Mouse (Mus musculus) ovary, adult 18-20 months (tissue): ENCODE results near the gene Slc48a1.

Experiments
- DNase-seq: peaks from one replicate; pipeline ENCODE4 v3.0.0; 2022; ENCODE audit warnings: low spot score, mixed read lengths

Gene Slc48a1

DNA sequence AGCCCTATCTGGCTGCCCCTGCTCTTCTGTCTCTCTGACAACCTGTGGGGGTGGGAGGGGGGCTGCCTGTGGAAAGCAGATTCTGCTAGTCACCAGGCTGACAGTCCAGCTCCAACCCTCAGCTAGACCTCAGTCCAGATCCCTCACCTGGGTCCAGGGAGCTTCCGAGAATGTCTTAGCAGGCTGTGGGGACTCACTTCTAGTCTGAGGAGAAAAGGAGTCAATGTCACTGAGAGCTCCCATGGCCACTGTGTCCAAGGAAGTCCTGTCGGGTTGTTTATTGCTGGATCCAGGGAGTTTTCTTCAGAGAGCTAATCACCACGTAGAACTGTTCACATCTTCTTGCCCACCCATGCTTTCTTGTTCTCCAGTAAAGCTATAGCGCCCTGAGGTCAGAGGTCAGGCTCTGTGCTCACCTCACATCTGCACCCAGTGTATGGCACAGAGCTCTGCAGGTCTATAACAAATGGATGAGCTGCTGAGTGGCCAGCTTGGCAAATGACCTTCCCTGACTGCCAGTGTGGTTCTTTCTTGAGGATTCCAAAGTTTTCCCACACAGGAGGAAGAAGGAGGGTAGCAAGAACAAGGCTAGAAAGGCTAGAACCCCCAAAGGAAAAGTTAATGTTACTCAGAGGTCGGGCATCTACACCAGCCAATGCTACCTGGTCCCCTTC lies 48.4 kb downstream of the Slc48a1 start:
- DNase-seq: no peak

DNA sequence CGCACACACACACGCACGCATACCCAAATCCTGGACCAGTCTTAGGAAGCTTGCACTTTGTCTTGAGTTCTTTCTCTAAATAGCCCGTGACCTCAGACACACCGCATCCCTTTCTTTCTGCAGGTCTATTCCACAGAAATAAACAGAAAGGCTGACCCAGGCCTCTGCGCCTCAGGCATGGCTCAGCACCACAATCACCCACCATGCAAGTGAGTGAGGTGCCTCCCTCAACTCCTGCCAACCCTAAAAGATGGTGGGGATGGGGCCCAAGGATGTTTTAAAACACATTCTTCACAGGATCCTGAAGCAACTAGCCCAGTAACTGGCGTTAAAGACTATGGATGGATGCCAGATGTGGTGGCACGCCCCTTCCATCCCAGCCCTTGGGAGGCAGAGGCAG lies 49.1 kb downstream of the Slc48a1 start:
- DNase-seq: no peak

DNA sequence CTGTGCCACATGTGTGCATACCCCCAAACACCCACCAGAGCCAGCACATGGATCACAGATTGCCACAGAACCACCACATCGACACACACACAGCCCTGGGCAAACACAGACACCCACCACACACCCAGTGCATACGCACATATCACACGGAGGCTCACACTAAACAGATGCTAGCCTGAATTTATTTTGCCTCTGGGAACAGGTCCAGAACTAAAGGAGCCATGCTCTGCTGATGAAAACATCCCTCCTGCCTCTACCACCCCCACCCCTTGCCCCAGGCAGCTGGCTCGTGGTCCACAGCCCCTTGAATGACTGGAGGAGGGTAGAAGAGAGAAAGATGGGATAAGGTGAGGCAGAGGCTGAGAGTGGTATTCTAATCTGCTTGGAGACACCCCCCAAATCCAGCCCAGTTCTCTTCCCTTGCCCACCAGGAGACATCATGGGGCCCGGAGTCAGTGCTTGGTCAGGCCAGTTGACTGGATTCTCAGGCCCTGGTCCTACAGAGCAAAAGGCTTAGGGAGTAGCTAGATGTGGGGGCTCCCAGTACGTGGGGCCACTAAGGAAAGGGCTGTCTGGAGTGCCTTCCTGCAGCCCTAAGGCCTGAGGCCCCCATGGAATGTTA lies 50.0 kb downstream of the Slc48a1 start:
- no peak for DNase-seq

DNA sequence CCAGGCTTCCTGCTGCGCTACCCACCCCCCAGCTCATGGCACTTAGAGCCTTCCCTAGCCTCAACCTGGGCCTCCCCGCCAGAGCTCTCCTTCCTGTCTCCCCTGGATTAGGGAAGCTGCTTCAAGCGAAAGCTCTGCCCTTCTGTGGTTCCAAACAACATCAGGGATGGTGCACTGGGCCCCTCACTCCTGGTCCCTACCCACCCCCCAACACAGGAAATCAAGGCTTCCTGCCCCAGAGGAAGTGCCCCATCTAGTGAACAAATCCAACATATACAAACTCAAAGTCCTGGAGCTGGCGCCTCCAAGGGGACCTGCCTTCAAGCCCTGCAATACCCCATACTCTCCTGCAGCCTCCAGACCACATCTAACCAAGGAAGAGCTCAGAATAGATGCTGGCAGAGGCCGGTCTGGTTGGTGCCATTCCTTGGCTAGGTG lies 50.6 kb downstream of the Slc48a1 start:
- DNase-seq: no peak

DNA sequence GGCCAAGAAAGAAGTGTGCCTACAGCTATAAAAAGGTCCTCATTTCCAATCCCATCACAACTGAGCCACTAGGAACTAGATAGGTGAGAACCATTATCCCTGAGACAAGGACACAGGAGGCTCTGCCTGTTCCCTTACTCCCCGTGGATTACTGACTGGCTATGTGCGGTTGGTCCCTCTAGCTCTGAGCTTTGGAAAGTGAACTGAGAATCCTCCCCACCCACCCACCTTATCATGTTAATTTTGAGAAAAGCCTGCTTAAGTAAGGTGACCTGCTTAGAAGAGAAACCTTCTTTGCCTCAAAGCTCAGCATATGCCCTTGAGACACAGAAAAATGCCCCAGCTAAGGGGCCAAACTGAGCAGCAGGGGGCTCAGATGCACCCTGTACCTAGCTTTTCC lies 51.1 kb downstream of the Slc48a1 start:
- no peak for DNase-seq

DNA sequence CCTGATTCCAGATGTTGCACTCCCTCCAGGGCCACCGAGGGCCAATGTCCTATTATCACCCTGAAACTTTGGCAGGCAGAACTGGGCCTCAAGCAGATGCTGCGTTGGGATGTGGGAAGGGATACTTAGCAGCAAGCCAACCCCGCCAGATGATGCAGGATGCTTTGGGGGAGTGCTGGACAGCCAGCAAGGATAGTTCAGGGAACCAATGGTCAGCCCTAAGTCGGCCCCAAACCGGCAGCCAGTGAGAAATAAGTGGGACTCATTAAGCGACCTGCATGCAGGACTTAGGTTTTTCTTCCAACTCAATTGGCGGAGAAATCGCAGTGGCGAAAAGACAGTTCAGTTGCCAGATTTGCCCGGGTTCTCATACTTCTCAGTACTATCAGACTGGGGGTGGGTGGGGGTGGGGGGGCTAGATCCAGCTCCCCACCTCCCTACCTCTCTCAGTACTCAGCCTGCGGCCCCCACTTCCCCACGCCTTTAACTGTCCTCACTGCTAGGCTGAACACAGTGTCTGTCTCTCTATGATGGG lies 52.0 kb downstream of the Slc48a1 start:
- no peak for DNase-seq

DNA sequence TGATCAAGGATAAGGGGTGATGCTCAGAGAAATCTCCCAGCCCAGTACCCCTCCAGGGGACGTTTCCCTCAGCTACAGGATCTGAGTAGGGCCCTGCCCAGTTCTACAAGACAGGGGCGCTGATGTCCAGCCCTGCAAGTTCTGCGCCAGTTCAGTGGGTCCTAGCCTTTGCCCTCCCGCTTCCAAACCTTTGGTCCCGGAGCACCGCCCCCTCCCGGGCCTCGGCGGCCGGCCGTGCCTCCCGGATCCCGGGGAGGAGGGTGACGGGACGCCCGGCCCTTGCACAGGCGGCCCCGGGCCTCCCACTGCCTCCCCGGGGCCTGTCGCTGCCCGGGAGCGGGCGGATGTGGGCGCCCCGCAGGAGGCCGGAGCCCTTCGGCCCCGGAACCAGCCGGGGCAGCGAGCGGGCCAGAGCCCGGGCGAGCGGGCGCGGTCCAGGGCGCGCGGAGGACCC lies 52.5 kb downstream of the Slc48a1 start:
- no peak for DNase-seq

DNA sequence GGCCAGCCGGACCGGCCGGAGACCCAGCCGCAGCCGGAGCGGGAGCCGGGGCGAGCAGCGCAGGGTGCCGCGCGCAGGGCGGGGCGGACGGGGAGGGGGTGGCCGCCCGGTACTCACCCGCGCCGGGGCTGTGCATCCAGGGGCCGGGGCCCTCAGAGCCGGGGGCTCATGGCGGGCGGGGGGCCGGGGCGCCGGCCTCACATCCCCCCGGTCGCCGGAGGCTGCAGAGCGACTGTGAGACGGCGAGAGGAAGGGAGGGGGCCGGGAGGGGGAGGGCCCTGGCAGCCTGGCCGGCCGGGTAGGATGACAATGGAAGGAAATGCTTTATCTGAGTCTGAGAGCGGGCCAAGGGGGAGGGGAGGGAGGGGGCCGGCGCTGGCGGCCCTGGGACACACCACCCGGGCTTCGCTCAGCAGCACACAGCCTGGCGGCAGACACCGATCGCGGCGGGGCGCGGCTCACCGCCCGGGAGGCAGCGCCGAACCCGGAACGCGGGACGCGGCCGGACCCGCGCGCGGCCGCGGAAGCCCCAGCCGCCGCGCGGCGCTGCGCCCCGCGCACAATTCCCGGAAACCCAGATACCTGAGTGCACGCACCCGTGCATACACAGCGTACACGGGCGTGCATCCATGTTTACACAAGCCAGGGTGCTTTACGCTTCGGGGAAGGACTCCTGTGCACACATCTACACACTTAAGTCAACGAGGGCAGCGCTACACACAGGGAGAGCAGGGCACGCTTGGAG lies 53.1 kb downstream of the Slc48a1 start:
- DNase-seq: peak; percentile 53

DNA sequence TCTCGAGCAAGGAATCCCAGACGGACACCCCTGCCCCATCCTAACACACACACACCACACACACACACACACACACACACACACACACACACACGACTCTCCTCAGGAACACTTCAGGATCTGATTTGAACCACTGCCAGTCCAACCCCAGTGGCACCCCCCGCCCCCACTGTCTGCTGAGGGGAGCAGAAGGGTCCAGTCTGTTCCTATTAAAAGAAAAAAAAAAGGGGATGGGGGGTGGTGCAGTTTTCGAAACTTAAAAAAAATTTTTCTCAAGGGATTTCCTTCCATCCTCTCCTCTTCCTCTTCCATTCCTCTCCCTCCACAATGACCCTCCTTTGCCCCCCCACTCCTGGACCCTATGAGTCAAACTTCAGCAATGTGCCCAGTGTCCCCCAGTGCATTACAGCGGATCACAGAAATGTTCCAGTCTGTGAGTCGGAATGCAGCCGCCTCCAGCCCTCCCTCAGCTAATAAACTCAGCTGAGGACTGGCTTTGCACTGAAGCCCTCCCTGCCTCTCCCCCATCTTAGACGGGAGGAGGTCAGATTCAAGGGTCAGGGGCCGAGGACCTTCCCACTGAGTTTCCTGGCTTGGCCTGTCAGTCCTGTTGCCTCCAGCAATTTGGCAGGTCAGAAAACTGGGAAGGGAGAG lies 53.8 kb downstream of the Slc48a1 start:
- DNase-seq: no peak

DNA sequence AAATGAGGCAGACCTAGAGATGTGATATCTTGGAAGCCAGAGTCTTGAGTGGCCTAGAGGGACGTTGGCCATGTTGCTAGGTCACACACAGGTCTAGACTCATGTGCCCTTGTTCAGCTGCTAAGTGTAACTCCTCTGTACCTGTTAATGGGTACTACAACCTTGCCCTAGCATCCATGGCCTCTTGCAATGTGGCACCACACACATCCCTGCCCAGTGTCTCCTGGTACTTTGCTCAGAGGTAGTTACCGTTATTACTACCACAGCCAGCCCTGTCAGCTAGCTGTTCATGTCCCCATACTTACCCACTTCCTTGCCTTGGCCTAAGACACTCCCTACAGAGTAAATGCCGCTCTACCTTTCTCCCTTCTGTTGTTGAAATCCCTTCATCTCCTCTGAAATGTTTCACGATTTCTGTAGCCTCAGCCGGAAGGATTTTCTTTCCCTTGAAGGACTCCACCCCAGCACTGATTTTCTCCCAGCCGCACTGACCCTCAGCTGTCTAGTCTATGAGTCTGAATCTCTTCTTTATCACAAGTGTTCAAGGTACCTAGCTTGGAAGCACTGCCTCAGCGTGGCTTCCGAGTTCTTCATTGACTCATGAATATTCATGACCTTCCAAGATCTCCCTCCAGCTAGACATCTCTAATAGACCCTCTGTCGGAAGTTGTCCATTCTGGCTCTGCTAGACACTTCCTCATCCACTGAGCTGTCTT lies 54.6 kb downstream of the Slc48a1 start:
- DNase-seq: no peak

DNA sequence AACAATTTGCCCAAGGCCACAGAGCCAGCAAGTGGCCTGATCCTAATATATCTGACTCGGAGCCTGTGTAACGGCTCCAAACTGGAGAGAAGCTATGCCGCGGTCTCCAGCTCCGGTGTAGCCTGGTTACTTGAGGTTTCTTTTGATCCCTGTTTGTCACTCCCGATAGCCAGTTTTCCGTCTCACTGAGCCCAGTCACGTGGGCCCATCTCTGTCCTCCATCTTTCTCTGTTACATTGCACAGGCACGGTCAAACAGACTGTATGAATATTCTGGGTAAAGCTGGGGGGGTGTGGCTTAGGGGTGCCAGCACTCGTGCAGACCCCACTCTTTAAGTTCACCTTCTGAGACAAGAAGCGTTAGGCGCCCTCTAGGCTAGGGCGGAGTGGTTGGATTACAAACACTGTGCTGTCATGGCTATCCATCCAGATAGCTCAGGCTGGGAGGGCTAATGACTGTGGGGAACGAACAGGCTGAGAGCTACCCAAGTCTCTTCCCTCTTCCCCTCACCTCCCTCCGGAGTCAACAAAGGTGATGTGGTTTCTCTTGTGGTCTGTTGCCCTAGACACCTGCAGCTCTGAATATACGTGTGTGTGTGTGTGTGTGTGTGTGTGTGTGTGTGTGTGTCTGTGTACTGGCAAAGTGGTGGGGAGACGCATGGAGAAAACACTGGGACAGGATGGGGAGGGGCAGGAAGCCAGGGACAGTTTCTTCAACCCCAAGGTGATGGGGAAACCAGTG lies 58.0 kb downstream of the Slc48a1 start:
- DNase-seq: no peak

DNA sequence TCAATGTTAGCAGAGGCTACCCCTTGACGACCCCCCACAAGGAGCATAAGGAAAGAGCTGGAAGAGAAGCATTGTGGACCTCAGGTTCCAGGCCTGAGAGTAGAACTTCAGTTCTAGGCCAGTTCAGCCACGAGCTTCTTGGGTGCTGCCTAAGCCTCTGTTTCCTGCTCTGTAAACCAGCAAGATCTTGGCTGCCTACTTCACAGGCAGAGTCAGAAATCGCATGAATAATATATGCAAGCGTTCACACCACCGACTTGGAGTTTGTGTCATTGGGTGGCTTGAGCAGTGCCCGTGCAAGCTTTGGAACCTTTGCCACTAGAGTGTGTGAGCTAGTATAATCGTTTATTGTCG lies 58.6 kb downstream of the Slc48a1 start:
- DNase-seq: no peak

DNA sequence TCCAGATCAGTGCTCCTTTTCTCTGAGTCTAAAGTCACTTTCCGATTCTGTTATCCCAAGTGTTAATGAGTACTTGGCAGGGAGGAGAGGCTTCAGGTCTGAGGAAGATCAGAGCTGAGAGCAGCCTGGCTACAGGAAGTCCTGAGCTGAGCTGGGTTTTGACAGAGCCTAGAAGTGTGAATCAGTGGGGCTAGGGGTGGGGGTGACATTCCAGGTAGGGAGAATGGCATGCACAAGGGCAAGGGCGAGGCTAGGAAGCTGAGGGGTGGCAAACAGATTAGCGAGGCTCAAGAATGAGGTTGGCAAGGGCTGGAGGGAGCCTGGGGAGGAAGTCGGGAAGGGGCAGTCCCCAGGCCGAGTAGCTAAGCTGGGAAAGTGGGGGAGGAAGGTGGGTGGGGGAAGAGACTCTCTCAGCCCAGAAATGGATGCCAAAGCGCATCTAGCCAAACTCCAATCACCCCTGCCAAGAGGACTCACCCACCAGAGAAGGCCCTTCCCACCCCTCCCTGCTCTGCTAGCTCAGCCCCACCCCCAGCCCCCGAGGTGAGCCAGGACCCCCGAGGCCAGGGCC lies 59.3 kb downstream of the Slc48a1 start:
- DNase-seq: no peak

DNA sequence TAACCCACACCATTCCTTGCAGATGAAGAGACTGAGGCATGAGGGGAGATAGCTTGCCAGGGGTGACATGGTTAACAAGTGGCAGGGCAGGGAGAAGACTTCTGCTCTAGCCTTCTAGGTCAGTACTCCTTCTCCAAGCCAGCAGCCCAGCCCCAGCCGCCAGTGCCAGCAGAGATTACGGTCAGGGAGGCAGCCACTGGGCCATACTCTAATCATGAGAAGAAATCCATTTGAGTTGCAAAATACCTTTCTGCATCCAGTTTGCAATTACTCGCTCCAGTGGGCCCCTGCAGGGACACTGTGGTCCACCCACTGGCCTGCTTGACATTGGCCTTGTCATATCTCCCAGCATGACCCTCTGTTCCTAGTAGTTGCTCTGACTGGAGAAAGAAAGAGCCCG lies 60.1 kb downstream of the Slc48a1 start:
- DNase-seq: no peak

DNA sequence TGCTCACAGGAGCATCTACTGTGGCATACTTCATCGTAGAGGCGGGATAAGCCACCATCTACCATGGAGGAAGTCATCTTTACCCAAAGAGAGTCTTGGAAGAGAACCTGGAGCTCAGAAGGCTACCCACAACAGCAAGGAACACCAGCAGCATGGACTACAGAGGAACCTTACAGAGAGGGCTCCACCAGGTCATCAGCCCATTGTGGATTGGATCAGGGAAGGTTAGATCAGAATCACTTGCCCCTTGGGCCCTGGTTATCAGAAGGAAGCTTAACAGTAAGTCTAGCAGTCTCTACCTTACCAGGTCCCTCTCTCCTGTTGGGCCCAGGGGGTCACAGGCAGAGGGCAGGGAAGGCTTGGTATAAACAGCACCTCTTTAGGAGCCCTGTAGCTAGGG lies 60.7 kb downstream of the Slc48a1 start:
- no peak for DNase-seq

DNA sequence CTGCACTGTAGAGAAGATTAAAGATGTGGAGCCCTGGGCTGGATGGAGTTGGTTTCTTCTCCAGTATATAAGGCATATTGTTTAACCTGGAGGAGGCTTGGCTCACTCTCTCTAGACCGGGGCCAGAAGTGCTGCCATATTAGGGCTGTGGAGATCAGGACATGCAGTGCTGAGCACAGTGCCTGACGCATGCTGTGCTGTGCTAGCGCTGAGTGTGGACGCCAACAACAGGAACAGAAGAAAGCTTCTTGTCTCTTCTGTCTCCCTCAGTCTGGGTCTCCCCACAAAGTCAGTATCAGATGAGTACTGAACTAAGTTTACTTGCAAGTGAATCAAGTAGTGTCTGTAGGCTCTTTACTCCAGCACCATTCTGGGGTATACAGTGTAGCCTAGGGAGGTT lies 61.2 kb downstream of the Slc48a1 start:
- no peak for DNase-seq

DNA sequence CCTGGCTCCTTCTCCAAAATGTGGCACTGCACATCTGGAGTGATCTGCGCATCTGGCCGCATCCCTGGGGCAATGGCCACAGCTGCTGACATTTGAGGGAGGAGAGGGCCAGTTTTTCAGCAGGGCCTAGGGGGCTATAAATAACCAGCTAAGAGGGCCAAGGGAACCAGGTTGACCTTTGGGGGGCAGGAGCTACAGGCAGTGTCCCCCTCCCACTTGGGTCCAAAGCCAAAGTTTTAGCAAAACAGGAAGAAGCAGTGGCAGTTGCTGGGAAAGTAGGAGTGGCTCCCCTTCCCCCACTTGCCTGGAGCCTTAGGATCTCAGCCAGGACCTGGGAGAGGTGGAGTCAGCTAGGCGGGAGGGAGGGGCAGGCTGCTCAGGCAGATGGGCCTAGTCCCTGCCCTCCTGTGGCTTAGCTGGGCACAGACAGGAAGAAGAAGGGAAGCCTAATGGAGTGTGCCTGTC lies 61.7 kb downstream of the Slc48a1 start:
- DNase-seq: peak; percentile 74

DNA sequence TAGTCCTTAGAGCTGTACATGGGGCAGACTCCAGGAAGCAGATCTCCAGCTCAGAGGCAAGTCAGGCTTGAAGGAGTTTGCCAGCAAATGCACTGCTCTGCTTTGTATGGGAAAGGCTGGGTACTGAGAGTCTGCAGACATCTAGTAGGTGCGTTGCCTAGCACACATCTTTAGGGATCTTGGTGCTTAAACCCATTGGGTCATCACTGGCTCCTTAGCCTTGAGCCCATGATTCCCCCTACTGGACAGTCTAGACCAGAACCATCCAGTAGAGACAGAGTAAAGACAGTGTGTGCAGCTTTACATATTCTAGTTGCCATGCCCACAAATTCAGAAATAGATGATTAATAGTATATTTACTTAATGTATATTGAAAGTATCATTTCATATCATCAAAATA lies 62.5 kb downstream of the Slc48a1 start:
- no peak for DNase-seq

DNA sequence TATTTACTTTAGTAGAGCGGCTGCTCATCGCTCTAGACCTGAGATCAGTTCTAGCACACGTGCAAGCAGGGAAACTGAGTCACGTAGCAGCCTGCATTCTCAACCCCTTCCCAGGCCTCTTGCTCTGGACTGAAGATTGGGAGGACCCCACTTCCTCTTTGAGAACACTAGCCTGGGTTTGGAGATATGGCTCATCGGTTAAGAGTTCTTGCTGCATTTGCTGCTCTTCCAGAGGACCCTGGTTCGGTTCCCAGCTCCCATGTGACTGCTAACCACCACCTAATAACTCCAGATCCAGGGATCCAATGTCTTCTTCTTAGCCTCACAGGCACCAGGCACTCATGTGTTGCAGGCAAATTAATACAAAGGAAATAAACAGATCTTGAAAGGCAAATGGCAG lies 63.1 kb downstream of the Slc48a1 start:
- DNase-seq: no peak

DNA sequence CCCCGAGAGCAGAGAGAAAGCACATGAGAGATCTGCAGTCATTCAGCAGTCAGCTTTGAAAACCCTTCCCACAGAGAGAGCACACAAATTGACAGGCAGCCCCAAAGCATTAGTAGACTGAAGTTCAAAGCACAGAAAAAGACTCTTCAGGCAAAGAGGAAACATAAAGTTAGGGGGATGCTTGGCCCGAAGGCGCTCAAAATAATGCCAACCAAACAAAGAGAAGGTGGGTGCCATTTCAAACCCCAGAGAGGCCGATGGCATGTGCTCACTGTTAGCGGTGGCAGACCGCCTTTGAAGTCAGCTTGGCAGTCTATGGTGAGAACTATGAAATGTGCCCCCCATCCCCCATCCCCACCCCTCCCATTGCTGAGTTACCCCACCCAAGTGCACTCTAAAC lies 63.7 kb downstream of the Slc48a1 start:
- DNase-seq: no peak
